Mouse (Mus musculus) lung, postnatal 0 days (tissue): ENCODE measurements around the gene Ccdc71.

ENCODE experiments used
- CTCF ChIP-seq: IDR thresholded peaks from 2 replicates; pipeline ENCODE4 v1.5.1; 2016; ENCODE audit warnings: antibody characterized with exemption, mild to moderate bottlenecking
- EP300 ChIP-seq: IDR thresholded peaks from 2 replicates; pipeline ENCODE4 v1.6.1; 2016; ENCODE audit warnings: antibody characterized with exemption, mild to moderate bottlenecking, control low read depth

DNA sequence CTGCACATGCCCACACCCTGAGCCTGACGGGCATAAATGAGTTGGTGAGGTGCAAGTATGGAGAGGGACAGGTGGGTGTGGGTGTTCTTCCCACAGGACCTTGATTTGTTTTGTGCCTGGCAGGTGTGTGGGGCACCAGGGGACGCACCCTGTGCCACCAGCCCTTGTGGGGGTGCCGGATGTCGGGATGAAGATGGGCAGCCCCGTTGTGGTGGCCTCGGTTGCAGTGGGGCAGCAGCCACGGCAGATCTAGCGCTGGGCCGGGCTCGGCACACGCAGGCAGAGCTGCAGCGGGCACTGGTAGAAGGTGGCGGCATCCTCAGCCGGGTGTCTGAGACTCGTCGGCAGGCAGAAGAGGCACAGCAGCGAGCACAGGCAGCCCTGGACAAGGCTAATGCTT lies 28.1 kb downstream of the Ccdc71 start:
- TF ChIP-seq CTCF = no peak
- no peak for TF ChIP-seq EP300
